Mouse (Mus musculus) CD4-positive naive resting alpha-beta T cell, adult 57 days (primary cell): ENCODE data around the gene H2-DMb2. TPM values are rescaled to one million over a fixed set of nuclear protein-coding genes. Genes with fewer than 3 reads are reported as not detected.

Source experiments
- total RNA-seq: library from RNA; stranded (reverse); gene quantifications from one replicate; pipeline ENCODE4 v1.2.4, GENCODE M21; 2023

The H2-DMb2 gene
- total RNA-seq = 40.5 TPM

GRCm38 (mm10) chr17:34143033-34143432 is at the start of gene H2-DMb2:
H2-DMb2 (plus strand) TSS chr17:34143307.

GRCm38 (mm10) chr17:34119249-34120179 is 23.6 kb upstream of the H2-DMb2 start, which contains the start of gene H2-DMa:
H2-DMa (plus strand) TSS chr17:34119541.

DNA sequence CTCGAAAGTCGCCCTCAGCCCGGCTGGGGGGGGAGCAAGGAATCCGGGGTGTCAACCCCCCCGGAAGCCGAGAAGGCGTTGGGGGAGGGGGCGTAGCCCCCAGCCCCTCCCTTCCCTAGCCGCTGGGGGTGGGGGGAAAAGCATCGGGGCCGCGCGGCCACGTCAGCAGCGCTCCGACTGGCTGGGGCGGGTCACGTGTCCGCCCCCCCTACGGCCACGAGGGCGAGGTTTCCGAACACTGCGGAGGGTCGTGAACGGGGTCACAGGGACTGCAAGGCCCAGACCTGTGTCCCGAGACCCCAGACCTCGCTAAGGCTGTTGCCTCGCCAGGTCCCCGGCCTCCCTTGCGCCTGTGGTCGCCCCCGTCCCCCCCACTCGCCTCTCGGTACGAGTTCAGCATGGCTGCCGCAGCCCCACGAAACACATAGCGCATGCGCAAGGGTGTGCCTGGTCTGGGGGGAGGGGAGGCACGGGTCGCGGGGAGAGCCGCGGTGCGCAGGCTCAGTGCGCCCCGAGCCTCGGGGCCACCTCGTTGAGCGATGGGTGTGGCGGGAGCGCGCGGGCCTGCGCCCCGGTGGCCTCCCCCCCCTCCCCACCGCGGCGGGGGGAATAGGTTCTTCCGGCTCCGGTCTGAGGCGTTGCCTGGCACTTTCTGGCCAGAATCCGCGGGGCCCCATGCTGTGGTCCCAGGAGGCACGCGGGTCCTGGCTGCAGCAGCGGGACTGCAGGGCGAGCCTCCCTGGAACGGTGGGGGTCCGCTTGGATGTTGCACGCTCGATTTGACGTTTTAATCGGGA is 20.7 kb upstream of the H2-DMb2 start, which contains the start of gene Brd2:
Gene Brd2 (minus strand): TSS at position 447 of the 797 bp plus-strand sequence.

DNA sequence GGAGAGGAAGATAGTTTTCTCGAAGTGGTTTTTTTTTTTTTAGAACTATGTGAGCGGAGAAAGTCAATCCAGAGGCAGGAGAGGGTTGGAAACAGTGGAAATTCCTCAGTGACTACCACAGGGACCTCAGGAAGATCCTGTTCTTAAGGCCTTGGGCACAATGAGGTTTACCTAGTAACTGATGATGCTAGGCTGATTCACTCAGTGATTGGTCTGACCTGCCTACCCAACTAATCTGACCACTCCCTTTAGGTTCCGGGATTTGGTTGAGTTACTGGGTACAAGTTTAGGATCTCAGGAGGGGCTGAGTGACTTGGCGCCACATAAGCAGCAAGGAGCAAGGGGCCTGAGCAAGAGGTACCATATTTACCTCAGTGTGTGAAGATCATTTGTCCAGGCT is 9.8 kb downstream of the H2-DMb2 start, which contains the start of gene H2-DMb1:
Gene H2-DMb1 (plus strand): TSS at position 150 of the 400 bp plus-strand sequence.

DNA sequence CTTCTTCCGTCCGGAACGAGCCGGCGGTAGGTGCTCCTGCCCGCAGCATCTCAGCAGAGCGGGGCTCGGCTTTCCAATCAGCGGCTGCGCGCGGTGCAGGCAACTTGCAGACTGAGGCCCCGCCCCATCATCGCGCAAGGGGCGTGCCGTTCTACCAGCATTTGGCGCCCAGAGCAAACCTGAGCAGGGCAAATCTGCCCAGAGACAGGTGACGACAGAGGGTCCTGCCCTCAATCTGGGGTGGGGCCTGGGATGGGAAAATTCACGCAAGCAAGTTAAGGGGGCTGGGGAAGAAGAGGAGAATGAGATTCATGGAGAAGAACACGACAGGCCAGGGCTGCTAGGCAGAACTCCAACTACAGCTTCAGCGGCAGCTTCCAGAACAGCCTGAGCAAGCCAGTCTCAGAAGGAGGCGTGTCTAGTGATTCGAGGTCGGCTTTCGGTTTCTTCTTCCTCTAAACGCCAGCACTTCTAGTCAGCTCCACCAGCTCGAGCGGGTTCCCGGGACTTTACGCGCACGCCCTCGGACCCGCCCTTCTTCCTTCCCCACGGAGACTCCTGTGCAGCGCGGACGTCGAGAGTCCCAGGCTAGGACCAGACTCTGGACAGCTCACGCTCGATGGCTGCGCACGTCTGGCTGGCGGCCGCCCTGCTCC is 44.3 kb downstream of the H2-DMb2 start, which contains the start of the genes Tap1 and Psmb9:
Gene Tap1 (plus strand): TSS at position 293 of the 656 bp plus-strand sequence.
Gene Psmb9 (minus strand): TSS at position 504 of the 656 bp plus-strand sequence.

GRCm38 (mm10) chr17:34196941-34197894 is 54.1 kb downstream of the H2-DMb2 start, which contains the start of gene Psmb8:
Psmb8 (plus strand) TSS chr17:34197721.

Other genes starting within 250 kb of the H2-DMb2 start
- 2.3 TPM for gene Platr17, start 238.2 kb upstream of the H2-DMb2 start, total RNA-seq
- 68.7 TPM for gene Daxx, start 233.9 kb upstream of the H2-DMb2 start, total RNA-seq
- gene Tapbp, start 227.4 kb upstream of the H2-DMb2 start, total RNA-seq = 309 TPM
- gene Zbtb22, start 227.4 kb upstream of the H2-DMb2 start, total RNA-seq = 29.6 TPM
- 187 TPM for gene Rgl2, start 213.8 kb upstream of the H2-DMb2 start, total RNA-seq
- gene Pfdn6, start 203.0 kb upstream of the H2-DMb2 start, total RNA-seq = 61.6 TPM
- gene Wdr46, start 202.6 kb upstream of the H2-DMb2 start, total RNA-seq = 60.7 TPM
- gene B3galt4, start 191.8 kb upstream of the H2-DMb2 start, total RNA-seq = 14.8 TPM
- gene Vps52, start 187.5 kb upstream of the H2-DMb2 start, total RNA-seq = 55.2 TPM
- gene Rps18, start 187.3 kb upstream of the H2-DMb2 start, total RNA-seq = 2,022 TPM
- gene H2-K1, start 143.0 kb upstream of the H2-DMb2 start, total RNA-seq = 4,746 TPM
- 26.4 TPM for gene Ring1, start 118.6 kb upstream of the H2-DMb2 start, total RNA-seq
- gene H2-Ke6, start 115.2 kb upstream of the H2-DMb2 start, total RNA-seq = 130 TPM
- gene Slc39a7, start 111.6 kb upstream of the H2-DMb2 start, total RNA-seq = 107 TPM
- 109 TPM for gene Rxrb, start 111.5 kb upstream of the H2-DMb2 start, total RNA-seq
- gene Col11a2, start 103.9 kb upstream of the H2-DMb2 start, total RNA-seq = 40.9 TPM
- gene H2-Oa, start 51.0 kb upstream of the H2-DMb2 start, total RNA-seq = 8.9 TPM
- gene H2-DMa, start 23.8 kb upstream of the H2-DMb2 start, total RNA-seq = 41.5 TPM
- gene Brd2, start 20.7 kb upstream of the H2-DMb2 start, total RNA-seq = 400 TPM
- gene H2-DMb1, start 9.8 kb downstream of the H2-DMb2 start, total RNA-seq = 26.0 TPM
- gene Tap1, start 44.2 kb downstream of the H2-DMb2 start, total RNA-seq = 163 TPM
- 144 TPM for gene Psmb9, start 44.5 kb downstream of the H2-DMb2 start, total RNA-seq
- 220 TPM for gene Psmb8, start 54.4 kb downstream of the H2-DMb2 start, total RNA-seq
- gene Tap2, start 60.2 kb downstream of the H2-DMb2 start, total RNA-seq = 147 TPM
- 92.6 TPM for gene H2-Ob, start 95.6 kb downstream of the H2-DMb2 start, total RNA-seq
- gene H2-Ab1, start 114.4 kb downstream of the H2-DMb2 start, total RNA-seq = 189 TPM
- 180 TPM for gene H2-Aa, start 144.5 kb downstream of the H2-DMb2 start, total RNA-seq
- gene H2-Eb1, start 162.6 kb downstream of the H2-DMb2 start, total RNA-seq = 143 TPM
- 0.95 TPM for gene H2-Eb2, start 182.4 kb downstream of the H2-DMb2 start, total RNA-seq
- gene Btnl2, start 211.5 kb downstream of the H2-DMb2 start, total RNA-seq = not detected
- gene Btnl1, start 233.8 kb downstream of the H2-DMb2 start, total RNA-seq = not detected